Mouse (Mus musculus) CH12.LX (cell line): ENCODE measurements at regions not wholly inside any gene's neighbourhood (a gene's known extent, or its start where the extent isn't known, plus 50 kb on each side); places are given as distances from the start of the nearest gene placed in this dataset.

Experiments
- CTCF ChIP-seq, 2 experiments: IDR thresholded peaks in 1 of 2; conservative IDR thresholded peaks in 1 of 2; 2 replicates each; pipeline ENCODE4 v1.5.1; 2011 to 2012; ENCODE audit warnings: low read depth in 2 of 2, low read length in 2 of 2, improper control_type of control experiment in 1 of 2, inconsistent platforms in 1 of 2, mild to moderate bottlenecking in 1 of 2, moderate library complexity in 1 of 2
- ELF1 ChIP-seq: IDR thresholded peaks from 2 replicates; pipeline ENCODE4 v1.6.1; 2014; ENCODE audit warnings: low read depth, mild to moderate bottlenecking, inconsistent platforms, low read length, improper control_type of control experiment
- EP300 ChIP-seq: IDR thresholded peaks from 2 replicates; pipeline ENCODE4 v1.6.1; 2011; ENCODE audit warnings: low read length, improper control_type of control experiment
- HCFC1 ChIP-seq: IDR thresholded peaks from 2 replicates; pipeline ENCODE4 v1.6.1; 2012; ENCODE audit warnings: low read depth, mild to moderate bottlenecking, inconsistent platforms, low read length, improper control_type of control experiment
- JUND ChIP-seq: conservative IDR thresholded peaks from 2 replicates; pipeline ENCODE4 v1.6.1; 2011; ENCODE audit warnings: low read depth, low read length, improper control_type of control experiment
- MAFK ChIP-seq: IDR thresholded peaks from 2 replicates; pipeline ENCODE4 v1.6.1; 2011; ENCODE audit warnings: low read length, improper control_type of control experiment; ENCODE audit not compliant: insufficient replicate concordance
- MAX ChIP-seq: IDR thresholded peaks from 2 replicates; pipeline ENCODE4 v1.6.1; 2011; ENCODE audit warnings: low read length, improper control_type of control experiment
- PAX5 ChIP-seq: IDR thresholded peaks from 2 replicates; pipeline ENCODE4 v1.6.1; 2012; ENCODE audit warnings: low read length, inconsistent platforms, mixed read lengths
- POLR2A ChIP-seq: IDR thresholded peaks from 2 replicates; pipeline ENCODE4 v1.6.1; 2011; ENCODE audit warnings: low read depth, mild to moderate bottlenecking, improper control_type of control experiment, low read length
- TBP ChIP-seq: conservative IDR thresholded peaks from 2 replicates; pipeline ENCODE4 v1.6.1; 2011; ENCODE audit warnings: low read depth, low read length, improper control_type of control experiment
- TCF12 ChIP-seq: IDR thresholded peaks from 2 replicates; pipeline ENCODE4 v1.6.1; 2014; ENCODE audit warnings: low read depth, mild to moderate bottlenecking, inconsistent platforms, low read length, improper control_type of control experiment
- ZKSCAN1 ChIP-seq: IDR thresholded peaks from 2 replicates; pipeline ENCODE4 v1.6.1; 2012; ENCODE audit warnings: low read depth, inconsistent platforms, low read length, improper control_type of control experiment, borderline replicate concordance
- ZNF384 ChIP-seq: IDR thresholded peaks from 2 replicates; pipeline ENCODE4 v1.6.1; 2012; ENCODE audit warnings: low read depth, low read length, improper control_type of control experiment, inconsistent platforms

DNA sequence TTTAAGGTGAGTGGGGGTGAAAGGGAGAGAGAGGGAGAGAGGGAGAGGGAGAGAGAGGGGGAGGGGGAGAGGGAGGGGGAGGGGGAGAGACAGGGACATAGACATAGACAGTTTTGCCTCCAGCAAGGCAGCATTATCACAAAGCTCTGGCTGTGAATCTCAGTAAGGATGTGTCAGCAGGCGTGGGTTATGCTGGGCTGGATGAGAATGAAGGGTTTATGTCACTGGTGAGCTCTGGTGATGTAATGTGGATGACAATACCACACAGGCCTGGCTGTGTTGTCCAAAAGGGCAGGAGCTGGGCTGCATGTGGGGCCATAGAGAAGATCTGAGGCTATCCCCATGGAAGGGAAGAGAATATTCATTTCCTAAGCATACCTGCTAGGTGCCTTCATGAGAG lies 282.0 kb downstream of the 4933412E24Rik start:
- TF ChIP-seq JUND (no peak), CTCF (conservative IDR thresholded peaks at IDR 0.05 in 1 of 2, IDR thresholded peaks at IDR 0.05 in 1 of 2; ENCODE audit: low read depth in 2 of 2, low read length in 2 of 2) (no peak), EP300 (no peak), ZNF384 (no peak), POLR2A (no peak), MAX (no peak), ELF1 (no peak), TBP (no peak), HCFC1 (no peak), ZKSCAN1 (no peak), TCF12 (no peak), PAX5 (no peak), MAFK (no peak)
